Mouse (Mus musculus): ENCODE measurements around the gene Ifnar1.

The Ifnar1 gene

DNA sequence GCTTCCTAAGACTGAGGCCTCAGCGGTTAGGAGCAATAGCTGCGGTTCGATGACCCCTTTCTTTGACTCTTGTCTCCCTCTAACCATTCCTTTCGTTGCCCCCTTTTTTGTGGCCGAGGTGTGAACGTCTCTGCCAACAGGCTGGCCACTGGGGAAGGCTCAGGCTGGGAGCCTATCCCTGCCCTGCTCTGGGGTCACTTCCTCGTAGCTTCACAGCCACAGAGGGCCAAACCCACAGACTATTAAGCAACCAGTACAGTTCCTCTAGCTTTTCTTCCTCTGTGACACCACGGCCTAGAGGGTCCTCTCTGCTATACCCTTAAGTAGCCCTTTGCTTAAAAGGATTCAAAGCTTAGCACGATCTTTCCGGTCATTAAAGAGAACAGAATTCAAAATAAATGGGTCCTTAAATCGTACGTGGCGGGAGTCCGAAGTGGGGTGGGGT is 61.4 kb downstream of the Ifnar1 start:
- DNase-seq: peak; percentile 55

DNA sequence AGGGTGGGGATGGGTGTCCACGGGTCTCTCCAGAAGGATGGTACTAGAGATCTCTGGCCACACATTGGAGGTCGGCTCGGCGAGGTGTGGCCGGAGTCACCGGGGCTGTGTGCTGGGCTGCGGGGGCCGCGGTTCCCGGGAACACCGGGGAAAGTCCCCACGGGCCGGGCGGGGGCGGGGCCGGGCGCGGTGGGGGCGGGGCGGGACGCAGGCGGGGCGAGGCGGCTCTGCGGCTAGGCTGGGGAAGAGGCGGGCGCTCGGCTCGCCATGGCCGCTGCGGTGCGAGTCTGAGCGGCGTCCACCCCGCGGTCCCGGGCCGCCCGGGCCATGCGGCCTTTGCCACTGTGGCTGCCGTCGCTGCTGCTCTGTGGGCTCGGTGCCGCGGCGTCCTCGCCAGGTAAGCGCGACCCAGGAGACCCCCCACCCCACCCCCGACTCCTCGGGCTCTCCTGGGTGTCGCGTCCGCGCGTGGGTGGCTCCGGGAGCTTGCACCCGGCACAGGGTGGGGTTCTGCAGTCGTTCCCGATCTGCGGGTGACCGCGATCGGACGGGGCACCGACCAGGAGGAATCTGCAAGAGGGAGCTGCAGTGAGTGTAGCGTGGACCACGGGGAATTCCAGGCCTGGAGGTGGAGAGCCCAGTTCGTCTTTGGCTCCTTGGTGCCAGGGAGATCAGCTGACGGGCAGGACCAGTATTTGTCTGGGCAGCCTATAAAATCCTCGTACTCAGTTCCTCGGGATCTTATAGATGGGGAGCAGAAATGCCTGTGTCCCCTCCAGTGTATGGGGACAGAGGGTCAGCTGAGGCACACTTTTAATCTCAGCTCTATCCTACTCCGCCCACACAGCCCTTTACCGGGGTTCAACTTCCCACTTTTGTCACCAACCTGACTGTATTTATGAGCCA is 62.1 kb downstream of the Ifnar1 start, which contains the start of gene Ifngr2:
Gene Ifngr2 (plus strand): TSS at position 237 of the 906 bp plus-strand sequence.
- DNase-seq: peak; percentile 81

DNA sequence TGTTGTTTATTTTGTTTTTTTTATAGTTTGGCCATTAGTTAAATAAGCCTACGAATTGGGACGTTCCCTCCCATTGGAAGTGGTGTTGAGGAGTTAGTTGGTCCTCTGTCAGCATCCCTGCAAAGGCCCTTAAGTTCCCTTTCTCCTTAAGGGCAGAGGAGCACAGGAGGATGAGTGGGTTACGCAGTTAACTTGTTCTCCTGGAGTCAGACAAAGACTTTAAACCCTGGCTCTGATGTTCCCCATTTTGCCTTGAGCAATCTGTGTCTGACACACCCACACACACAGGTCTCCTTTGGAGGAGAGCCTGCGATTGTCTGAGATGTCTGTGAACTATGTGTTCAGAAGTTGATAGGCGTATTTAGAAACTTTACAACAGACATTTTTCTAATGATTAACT is 62.9 kb downstream of the Ifnar1 start:
- DNase-seq: no peak

DNA sequence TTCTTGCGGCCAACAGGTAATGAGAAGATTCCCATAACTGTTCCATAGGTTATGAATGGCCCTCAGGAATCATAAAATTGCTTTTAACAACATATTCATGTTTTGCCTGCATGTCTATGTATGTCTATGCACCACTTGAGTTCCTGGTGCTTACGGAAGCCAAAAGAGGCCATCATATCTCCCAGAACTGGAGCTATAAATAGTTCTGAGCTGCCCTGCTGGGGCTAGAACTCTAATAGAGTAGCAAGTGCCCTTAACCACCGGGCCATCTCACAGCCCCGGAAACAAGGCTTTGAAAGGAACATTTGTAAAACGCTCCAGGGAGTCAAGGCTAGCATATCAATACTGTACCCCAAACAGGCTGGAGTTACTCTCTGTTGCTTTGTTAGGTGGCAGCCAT is 63.5 kb downstream of the Ifnar1 start:
- DNase-seq: no peak

DNA sequence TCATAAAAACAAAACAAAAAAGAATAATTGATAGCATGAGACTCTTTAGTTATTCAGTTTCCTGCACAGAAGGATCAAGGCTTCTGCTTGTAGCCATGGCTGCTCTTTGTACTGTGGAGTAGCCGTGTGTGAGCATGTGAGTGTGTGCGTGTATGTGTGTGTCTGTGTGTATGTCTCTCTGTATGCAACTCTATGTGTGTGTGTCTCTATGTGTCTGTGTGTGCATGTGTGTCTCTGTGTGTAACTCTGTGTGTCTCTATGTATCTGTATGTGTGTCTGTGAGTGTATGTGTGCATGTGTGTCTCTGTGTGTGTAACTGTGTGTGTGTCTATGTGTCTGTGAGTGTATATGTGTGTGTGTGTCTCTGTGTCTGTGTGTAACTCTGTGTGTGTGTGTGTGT is 64.0 kb downstream of the Ifnar1 start:
- DNase-seq: no peak

DNA sequence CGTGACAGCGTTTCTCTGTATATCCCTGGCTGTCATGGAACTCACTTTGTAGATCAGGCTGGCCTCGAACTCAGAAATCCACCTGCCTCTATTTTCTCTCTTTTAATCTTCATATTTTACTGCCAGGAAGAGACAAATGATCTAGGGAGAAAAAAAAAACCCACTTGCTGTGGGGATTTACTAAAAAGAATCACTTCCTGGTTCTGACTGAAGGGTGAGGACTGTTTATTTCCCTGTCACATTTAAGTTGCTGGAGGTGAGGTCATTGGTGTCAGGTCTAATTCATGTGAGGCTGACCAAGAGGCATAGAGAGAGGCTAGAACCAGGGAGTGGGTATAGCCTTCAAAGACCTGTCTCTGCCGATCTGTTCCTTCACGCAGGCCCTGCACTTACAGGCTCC is 64.6 kb downstream of the Ifnar1 start:
- no peak for DNase-seq

DNA sequence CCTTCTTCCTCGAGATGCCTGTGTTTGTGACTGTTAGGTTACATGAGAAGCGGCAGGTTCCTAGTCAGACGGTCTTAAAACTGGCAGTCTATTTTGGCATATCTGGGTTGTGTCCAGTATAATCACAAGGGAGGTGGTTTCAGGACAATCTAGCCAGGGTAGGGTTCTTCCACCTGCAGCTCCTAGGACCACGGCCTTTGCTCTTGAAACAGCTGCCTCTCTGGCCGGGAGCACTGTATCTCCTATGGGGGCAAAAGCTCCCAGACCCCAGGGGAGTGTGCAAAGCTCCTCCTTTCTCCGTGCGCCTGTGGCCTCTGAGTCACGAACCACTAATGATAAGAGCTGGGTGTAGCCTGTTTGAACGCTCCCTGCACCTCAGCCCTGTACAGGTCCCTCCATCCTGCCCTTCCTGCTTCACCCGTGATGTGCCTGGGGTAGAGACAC is 66.1 kb downstream of the Ifnar1 start:
- no peak for DNase-seq

DNA sequence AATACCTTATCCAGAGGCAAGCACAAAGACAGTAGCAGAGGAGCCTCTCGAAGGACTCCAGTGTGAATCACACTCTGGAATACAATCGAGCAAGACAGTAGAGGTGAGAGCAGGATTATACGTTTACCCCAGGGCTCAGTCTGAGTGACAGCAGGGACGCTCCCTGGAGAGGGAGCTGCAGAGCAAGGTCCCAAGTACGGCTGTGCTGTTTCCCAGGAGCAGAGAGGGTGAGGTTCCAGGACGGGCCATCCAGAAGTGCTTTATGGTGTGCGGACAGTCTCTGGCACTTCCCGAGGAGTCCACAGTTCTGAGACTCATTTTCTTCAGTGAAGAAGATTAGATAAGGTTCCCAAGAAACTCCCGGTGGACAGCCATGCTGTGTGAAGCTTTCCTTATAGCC is 67.0 kb downstream of the Ifnar1 start:
- DNase-seq: no peak

DNA sequence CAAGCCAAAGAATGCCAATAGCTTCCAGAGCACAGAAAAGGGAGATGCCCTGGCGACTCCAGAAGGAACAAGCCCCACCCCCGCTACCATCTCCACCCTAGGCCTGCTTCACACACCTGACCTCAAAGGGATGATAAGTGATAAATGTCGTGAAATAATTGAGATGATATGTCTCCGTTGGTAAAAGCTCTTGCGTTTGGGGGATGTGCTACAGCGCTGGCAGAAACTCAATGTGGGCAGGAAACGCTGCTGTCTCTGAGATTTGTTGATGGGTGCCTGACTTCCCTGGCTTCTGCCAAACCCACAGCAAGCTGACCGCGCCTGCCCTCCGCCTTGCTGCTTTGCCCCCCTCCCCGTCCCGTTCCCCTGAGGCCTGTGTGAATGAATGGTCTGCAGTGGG is 68.6 kb downstream of the Ifnar1 start:
- DNase-seq: peak; percentile 58

DNA sequence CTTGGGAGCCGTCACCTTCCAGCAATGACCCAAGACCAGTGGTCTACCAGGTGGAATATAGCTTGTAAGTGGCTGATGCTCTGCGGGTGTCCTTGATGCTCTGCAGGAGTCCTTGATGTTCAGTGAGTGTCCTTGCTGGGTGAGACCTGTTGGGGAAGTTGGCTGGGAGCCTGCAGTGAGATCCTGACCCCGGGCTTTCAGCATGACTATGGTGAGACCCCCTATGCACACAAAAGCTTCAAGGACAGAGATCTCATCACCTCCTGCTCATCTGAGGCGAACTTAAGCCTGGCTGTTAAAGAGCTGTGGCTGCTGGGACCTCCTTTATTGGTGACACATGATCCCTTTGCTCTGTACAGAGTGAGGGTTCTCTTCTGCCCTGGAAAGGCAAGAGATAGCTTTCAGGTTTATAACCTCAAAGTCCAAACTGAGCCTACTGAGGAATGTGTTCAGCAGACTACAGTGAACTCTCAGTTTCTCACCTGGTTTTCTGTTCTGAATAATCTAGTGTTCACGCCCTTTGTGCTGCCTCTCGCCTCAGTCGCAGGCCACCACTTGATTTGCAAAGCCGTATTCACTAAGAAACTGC is 70.1 kb downstream of the Ifnar1 start:
- no peak for DNase-seq

DNA sequence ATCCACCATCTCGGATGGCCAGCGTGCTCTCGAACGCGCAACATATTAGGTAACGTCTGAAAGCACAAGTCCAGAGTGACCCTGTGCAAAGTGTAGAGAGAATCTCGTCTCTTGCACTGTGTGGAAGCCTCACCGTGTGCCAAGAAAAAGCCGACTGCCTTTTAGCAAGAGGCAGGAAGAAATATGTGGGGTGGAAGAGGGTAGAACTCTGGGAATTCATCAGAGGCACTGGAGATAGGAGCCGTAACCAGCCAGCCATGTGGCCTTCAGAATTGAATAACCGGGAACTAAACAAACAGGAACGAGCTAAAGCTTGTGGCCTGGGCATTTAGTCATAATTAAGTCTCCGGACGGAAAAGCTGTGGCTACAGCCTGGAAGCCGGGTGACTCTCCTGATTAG is 71.6 kb downstream of the Ifnar1 start:
- DNase-seq: no peak
